Mouse (Mus musculus): Measurements from ENCODE around the gene Vmn2r35.
"Not testable (repeated sequence)": the region's sequence is repeated elsewhere in the genome, so short reads cannot be mapped to it uniquely, and the experiment has no call there.

The Vmn2r35 gene

GRCm38 (mm10) chr7:7819767-7820166 lies at the start of gene Vmn2r35:
Vmn2r35 (minus strand) TSS chr7:7819867.
- DNase-seq (ENCODE audit: low read depth) = not testable (repeated sequence)

- not testable (repeated sequence) for DNase-seq (ENCODE audit: low read depth)
Measured at GRCm38 (mm10) chr7:7794196-7794595, 25.5 kb downstream of the Vmn2r35 start.

All from c-Kit-positive CD71-negative TER-119-negative erythroid progenitor cells, embryonic 14.5 days (primary cell).